Mouse (Mus musculus) brain, embryonic 14.5 days (tissue): Measurements from ENCODE around the gene Erich4. TPM values are rescaled to one million over a fixed set of nuclear protein-coding genes. Genes with fewer than 3 reads are reported as not detected.

Experiments
- DNase-seq: peaks from one replicate; pipeline ENCODE4 v3.0.0-alpha.2; 2011; ENCODE audit warnings: low read depth
- CTCF ChIP-seq: fragments of 200-500 bp; IDR thresholded peaks from 2 replicates; pipeline ENCODE4 v1.5.1; 2012; ENCODE audit warnings: inconsistent platforms, mild to moderate bottlenecking, moderate library complexity, borderline replicate concordance; ENCODE audit not compliant: insufficient read depth, insufficient read length; ENCODE audit errors: extremely low read depth
- POLR2A ChIP-seq: fragments of 200-500 bp; IDR thresholded peaks from 2 replicates; pipeline ENCODE4 v1.6.1; 2012; ENCODE audit warnings: mild to moderate bottlenecking, inconsistent platforms, borderline replicate concordance; ENCODE audit not compliant: poor library complexity, insufficient read depth, insufficient read length, severe bottlenecking; ENCODE audit errors: extremely low read depth
- polyA plus RNA-seq: library from polyadenylated mRNA; depleted of rRNA; stranded (reverse); fragments of >200 nt; gene quantifications from 2 replicates; pipeline ENCODE4 v1.2.3, GENCODE M21; 2012

Gene Erich4
- polyA plus RNA-seq, 1 experiment: 0.12 TPM

- peak; percentile 97 for DNase-seq
- TF ChIP-seq CTCF (no peak), POLR2A (0 out of 2 replicates have a peak, but pooled peaks have one; percentile 13)
Measured at GRCm38 (mm10) chr7:25618865-25619721, 3.4 kb upstream of the Erich4 start, which contains the start of gene Dmac2. Gene Dmac2, plus strand, starts transcription at chr7:25619414.

DNA sequence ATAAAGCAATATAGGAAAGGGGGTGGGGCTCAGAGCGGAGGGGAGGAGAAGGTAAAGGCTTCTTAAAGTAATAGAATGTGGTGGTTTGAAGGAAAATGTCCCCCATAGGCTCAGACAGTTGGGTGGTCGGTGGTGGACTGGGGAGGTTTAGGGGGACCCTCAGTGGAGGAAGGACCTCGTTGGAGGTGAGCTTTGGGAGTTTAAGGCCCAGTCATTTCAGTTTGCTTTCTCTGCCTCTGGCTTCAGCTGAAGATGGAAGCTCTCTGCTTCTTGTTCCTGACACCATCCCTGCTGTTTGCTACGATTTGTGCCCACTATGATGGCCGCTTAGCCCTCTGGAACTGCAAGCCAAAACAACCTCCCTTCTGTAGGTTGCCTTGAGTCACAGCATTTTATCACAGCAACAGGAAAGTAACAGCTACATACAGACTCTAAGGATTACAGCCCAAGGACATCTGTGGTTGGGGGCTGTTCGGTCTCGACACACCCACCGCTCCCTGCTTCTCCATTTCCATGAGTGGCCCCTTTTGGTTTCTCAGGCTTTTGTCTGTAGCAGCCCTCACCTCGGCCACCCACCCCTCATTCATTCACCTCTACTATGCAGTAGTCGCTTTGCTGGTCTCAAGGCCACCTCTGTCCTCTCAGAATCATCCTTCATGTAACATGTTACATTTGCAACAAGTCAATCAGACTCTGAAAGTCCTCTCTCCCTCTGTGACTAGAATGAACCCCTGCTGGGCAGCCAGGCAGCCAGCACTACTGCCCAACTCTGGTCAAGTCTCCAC, 1.9 kb upstream of the Erich4 start:
- DNase-seq: no peak
- TF ChIP-seq CTCF (no peak), POLR2A (no peak)

- TF ChIP-seq POLR2A (no peak), CTCF (no peak)
- no peak for DNase-seq
Measured at GRCm38 (mm10) chr7:25614831-25615705, 624 bp downstream of the Erich4 start.

GRCm38 (mm10) chr7:25614086-25614485, 1.6 kb downstream of the Erich4 start:
- no peak for DNase-seq
- TF ChIP-seq CTCF (no peak), POLR2A (no peak)

GRCm38 (mm10) chr7:25611501-25611900, 4.2 kb downstream of the Erich4 start:
- DNase-seq: no peak
- TF ChIP-seq CTCF (no peak), POLR2A (no peak)

GRCm38 (mm10) chr7:25610056-25610455, 5.6 kb downstream of the Erich4 start:
- TF ChIP-seq POLR2A: no peak
- TF ChIP-seq CTCF: no peak

DNA sequence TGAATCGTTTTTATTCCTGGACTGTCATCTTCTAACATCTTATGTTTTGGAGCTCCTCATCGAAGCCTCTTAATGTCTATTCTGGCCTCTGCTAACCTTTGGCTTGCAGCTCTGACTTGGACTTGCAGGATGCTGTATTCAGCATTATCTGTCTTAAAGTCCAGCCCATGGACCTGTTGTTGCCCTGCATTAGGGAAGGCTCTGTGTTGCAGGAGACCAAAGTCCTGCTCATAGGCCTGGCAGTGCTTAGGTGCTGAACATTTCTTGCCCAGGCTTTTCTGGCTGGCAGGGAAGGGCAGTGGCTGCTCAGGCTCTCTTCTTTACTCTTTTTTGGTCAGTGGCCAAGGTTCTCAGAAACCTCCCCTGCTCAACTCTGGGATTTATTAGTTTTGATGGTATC, 8.5 kb downstream of the Erich4 start:
- DNase-seq: no peak
- no peak for TF ChIP-seq CTCF
- TF ChIP-seq POLR2A: no peak

More at GRCm38 (mm10) chr7:25610056-25610455, 5.6 kb downstream of the Erich4 start:
- no peak for DNase-seq

GRCm38 (mm10) chr7:25606625-25607063, 9.0 kb downstream of the Erich4 start:
- no peak for TF ChIP-seq POLR2A
- TF ChIP-seq CTCF: no peak
- no peak for DNase-seq

DNA sequence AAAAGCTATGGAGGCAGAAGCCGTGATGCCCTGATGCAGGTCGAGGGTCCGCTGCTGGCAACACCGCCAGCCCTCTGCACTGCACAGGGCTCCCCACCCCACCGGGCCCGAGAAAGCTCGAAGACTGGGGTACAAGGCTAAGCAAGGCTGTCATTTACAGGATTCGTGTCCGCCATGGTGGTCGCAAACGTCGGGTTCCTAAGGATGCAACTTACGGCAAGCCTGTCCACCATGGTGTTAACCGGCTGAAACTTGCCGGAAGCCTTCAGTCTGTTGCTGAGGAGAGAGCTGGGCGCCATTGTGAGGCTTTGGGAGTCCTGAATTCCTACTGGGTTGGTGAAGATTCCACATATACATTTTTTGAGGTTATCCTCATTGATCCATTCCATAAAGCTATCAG, 14.3 kb downstream of the Erich4 start:
- TF ChIP-seq CTCF: no peak
- no peak for TF ChIP-seq POLR2A

DNA sequence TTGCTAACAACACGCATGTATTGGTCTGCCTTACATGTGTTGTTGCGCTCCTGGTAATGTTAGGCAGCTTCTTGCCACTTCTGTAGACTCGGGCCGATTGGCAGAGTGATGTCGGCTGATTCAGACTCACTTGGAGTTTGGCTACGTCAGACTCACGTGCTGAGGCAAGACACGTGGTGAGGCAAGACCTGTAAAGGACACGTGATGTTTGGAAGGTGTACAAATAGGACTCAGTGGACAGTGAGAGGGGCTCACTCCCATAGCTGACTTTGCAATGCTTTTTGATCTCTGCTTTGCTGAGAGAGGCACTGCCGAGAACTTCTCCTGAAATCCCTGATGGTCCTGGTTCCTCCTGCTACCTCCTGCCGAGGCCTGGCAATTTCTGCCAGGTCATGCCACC, 15.0 kb downstream of the Erich4 start:
- DNase-seq: no peak
- TF ChIP-seq POLR2A (no peak), CTCF (no peak)

More for the DNA sequence above, 14.3 kb downstream of the Erich4 start:
- DNase-seq: no peak
